Mouse (Mus musculus): Measurements from ENCODE around the gene Ckap2. TPM values are rescaled to one million over a fixed set of nuclear protein-coding genes. Genes with fewer than 3 reads are reported as not detected.
A peak's percentile ranks its signal among the peaks of the same experiment; 100 is the strongest.

Gene Ckap2
- 10 to 100 TPM in 1 of 2 experiments, 1 to 10 TPM in 1; 8.7 to 10.1 TPM for total RNA-seq (2021)
- long read RNA-seq, experiment 1, partial matches to known transcripts, result 1 of 8 reads
- long read RNA-seq, experiment 1, other reads (novel, unspliced or antisense), result 3 of 8 reads
- long read RNA-seq, experiment 2, transcript Ckap2-201 (9 exons, 2,593 nt), result major isoform, 9 of 9 reads
- long read RNA-seq, experiment 2, partial matches to known transcripts, result 0 of 9 reads
- long read RNA-seq, experiment 2, other reads (novel, unspliced or antisense), result 0 of 9 reads

DNA sequence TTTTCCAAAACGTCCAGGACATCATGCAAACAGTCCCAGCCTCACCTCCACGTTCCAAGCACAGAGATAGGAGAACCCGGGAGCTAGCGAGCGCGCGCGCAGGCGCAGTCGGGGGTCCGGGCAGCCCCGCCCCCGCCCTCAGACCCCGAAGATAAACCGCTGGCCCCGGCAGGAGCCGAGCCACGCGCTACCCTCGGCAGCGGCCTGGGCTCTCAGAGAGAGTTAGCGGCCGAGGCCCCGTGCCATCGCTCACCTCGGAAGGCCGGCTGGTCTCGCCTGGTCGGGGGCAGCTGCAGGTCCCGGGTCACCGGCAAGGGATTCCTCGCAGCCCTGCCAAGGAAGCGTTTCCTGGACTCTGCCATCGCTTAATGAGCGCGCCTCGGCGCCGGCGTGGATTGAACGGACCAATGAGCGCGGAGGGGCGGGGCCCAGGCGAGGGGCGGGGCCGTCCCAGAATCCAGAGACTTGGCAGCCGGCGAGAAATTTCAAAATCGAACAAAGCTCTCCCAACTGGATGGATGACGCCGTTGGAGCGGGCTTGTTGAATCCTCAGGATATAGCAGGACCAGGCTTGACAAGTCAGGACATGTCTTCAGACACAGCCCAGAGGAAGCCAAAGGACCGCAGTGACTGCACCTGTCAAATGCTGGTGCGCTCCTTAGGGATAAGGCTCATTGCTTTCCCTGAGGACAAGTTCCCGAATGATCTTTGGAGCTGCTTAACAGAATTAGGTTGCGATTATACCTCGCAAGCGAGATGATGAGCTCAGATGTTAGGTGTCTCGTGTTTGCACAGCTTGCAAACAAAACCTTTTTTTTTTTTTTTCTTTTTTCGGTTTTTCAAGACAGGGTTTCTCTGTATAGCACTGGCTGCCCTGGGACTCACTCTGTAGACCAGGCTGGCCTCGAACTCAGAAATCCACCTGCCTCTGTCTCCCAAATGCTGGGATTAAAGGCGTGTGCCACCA lies at the start of gene Ckap2:
TSS of gene Ckap2 (minus strand) at position 389 of the 967 bp plus-strand sequence.
- DNase-seq, result peak; percentile 93

DNA sequence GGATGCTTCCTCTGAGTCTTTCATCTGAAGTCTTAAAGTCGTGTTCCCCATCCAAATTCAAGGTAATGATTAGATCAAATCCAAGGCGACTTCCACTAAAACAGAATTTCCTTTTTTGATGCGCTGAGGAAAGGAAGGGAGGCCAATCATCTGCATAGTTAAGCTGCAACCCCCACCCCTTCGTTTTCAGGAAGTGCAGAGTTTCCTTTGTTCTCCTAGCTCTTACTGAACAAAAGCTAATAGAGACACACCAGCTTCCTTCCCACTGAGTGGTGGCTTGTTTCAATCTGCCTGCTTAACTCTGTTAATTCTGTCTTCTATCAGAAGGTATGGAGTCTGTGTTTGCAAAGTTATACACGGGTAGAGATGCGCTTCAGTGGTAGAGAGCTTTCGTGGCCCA lies 43.0 kb upstream of the Ckap2 start:
- no peak for DNase-seq

DNA sequence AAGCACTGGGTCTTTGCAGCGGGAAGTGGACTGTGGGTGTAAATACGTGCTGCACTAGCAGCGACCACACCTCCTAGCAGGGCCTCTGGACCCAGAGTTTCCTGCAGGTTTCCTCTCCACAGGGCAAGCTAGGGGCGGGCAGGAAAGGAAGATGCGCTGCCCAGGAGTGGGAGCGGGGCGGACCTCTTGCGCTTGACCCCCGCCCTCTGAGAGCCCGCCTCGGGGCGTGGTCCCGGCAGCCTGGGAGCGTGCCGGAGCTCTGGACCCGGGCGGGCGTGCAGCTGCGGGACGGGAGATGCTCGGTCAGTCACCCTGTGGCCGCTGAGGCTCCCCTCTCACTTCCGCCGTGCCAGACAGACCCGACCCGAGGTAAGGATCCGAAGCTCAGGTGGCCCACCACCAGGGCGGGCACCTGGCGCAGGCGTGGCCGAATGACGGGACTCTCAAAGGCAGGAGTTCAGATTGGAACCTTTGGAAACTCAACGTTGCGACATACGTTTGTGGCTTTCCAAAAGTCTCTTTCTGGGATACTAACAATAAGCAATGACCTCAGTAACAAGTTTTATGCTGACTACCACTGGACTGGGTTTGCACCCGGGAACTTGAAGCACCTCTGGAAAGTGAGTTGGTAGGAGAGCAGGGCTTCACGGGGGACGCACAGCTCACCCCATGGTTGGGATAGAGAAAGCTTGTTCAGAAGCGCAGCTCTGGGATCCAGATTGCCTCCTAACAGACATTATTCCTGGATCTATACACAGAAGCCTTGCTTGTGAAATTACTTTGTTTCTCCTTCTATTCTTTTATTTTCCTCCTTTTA lies 41.6 kb upstream of the Ckap2 start, which contains the start of gene Thsd1:
TSS of gene Thsd1 (plus strand) at position 253 of the 817 bp plus-strand sequence.
- peak; percentile 69 for DNase-seq

DNA sequence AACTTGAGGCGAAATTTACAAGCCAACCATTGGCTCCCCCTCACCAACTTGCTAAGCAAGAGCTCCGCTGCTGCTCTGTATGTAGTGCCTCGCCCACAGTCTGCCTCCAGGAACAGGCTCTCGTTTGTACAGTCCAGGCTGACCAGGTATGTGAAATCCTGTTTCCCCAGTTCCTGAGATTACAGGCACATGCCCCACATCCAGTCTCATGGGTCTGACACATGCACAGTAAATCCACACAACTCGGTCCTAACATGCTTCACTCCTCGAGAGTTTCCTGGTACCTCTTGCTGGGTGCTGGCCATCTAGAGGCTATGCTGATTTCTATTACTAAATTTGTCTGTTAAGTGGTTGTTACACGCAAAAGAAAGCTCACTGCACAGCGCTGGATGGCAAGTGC lies 40.7 kb upstream of the Ckap2 start:
- no peak for DNase-seq

DNA sequence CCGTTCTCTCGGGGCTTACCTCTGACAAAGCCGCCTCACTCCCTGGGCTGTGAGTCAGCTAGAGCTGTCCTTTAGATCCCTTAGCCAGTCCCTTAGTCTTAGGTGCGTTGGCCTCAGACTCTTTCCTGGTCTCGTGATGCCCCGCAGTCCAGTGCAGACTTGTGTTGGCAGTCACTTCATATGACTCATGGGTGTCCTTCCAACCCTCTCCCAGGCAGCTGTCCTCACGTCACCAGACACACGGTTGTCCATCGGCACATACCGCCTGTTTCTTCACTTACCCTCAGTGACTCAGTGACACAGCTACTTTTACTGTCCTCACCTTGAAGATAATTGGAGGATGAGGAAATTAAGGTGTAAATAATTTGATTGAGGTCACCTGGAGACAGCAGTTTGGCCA lies 29.2 kb upstream of the Ckap2 start:
- no peak for DNase-seq

DNA sequence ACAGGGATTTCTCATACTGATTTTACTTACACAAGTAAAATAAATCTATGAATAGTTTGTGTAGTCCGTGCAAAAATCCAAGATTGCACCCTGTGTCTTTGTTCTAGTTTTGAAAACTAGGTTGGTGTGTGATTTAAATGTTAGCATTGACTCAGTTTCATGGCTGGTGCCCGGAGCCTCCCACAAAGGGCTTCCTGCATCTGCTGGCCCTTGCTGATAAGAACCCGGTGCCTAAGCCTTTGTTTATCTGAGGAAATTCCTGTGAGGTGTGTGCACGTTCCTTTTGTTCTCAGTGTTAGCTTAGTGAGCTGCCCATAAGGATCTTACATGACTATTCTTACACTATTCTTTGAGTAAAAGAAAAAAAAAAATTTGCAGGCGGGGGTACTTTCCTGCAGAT lies 23.4 kb upstream of the Ckap2 start:
- DNase-seq, result no peak

DNA sequence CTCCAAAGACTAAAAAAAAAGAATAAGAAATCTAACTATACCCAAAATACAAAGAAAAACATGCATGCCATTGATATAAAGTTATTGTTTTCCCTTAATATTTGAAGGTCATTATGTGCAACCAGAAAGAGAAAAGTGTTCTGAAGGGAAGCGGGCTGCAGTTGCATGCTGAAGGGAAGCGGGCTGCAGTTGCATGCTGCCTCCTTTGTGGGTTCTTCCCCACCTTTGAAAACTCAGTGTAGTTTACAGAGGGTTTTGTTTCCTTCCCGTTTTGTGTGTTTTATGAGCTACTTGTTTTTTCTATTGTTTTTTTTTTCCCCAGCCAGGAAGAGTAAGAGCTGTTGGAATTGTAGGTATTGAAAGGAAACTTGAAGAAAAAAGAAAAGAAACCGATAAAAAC lies 21.9 kb upstream of the Ckap2 start:
- DNase-seq, result no peak

DNA sequence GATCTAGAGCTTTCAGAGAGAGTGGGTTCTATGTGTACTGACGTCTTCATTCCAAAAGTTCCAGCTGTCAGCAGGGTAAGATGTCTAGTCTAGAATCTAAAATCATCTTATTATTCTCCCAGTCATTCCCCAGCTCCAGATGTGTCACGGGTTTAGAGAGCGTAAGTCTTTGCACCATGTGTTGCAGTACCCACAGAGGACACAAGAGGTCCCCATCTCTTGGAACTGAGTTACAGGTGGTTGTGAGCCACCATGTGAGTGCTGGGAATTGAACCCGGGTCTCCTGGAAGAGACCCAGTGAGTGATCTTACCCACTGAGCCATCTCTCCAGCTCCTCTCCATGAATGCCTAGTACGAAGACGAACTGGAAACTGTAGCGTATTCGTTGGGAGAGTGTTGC lies 13.9 kb upstream of the Ckap2 start:
- no peak for DNase-seq

DNA sequence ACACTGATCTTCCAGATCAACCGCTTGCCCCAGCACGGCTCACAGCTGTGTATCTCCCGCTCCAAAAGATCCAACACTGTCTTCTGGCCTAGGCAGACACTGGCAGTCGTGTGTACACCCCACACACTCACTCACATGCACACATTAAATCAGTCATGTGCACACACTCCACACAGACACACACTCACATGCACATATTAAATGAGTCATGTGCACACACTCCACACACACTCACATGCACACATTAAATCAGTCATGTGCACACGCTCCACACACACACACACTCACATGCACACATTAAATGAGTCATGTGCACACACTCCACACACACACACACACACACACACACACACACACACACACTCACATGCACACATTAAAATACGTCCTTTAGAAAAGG lies 12.3 kb upstream of the Ckap2 start:
- DNase-seq, result no peak

DNA sequence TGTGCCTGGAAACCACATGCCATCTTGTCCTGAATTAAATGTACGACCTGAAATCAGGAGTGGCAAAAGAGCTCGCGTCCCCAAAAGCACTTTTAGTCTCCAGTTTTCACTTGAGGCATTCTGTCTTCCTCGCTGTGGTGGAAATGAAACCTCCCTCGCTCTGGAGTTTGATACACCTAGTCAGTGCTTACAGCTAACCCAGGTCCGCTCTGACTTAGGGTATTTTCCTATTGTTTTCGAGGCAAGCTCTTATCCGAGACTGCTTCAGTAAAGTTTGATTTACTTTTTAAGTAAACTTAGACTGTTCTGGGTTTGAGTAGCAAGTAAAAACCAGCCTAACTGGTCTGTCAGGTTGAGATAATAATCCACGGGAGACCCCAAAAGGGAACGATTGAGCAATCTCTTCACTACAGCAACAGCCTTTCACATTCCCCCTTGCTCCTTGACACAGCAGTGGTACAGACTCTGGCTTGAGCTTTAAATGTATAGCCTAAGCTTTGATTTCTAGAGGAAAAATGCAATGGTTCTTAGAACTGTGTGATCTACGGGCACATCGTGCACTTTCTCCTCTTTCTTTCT lies 7.9 kb upstream of the Ckap2 start:
- DNase-seq, result no peak

DNA sequence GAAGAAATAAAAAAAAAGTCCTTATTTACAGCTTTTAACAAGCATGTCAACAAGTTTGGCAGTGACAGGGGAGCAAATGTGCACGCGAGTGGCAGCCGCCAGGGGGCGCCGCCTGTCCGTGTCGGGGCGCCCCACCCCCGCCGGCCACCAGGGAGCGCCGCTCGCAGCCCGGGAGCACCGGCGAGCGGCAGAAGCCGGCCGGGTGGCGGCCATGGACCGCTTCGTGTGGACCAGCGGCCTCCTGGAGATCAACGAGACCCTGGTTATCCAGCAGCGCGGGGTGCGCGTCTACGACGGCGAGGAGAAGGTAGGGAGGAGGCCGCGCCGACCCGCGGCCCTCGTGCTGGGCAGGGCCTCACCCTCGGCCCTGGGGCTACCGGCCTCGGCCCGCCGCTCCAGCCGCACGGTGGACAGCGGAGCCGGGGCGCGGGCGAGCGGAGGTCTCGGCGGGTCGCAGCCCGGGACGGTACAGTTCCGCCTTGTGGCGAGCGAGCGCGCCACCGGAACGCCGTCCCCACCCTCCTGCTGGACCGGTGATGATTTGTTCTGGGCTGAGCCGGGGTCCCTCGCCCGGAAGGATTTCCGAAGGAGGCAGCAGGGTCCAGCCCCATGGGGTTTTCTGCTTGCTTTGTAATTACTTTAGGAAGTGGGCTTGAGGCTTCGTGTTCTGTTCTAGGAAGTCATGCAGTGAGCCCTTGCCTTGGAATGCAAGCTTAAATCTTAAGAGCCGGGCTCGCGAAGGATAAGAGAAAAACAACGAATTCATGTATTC lies 7.2 kb upstream of the Ckap2 start, which contains the start of gene Vps36:
TSS of gene Vps36 (plus strand) at position 150 of the 772 bp plus-strand sequence.
- DNase-seq, result peak; percentile 94

DNA sequence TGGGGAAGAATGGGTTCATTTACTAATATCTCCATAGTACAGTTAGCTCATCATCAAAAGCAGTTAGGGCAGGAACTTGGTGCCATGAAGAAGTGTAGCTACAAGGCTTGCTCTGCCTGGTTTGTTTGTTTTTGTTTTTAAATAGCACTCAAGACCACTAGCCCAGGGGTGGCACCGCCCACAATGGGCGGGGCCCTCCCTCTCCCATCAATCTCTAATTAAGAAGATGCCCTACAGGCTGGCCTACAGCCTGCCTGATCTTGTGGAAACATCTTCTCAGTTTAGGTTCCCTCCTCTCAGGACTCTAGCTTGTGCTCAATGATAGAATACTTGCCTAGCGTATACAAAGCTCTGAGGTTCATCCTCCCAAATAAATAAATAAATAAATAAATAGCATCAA lies 735 bp downstream of the Ckap2 start:
- no peak for DNase-seq

DNA sequence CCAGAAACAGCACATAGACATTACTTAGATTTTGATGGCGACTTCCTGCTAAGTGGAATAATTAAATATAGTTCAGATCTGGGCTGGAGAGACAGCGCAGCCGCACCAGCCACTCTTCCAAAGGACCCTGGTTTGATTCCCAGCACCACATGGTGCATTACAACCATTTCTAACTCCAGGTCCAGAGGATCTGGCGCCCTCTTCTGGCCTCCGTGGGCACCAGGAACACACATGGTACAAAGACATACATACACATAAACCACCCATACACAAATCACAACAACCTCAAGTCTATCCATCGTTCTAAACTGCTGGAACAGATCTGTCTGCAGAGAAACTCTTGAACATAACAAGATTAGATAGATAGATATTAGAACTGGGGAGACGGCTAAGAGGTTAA lies 9.7 kb downstream of the Ckap2 start:
- DNase-seq, result no peak

DNA sequence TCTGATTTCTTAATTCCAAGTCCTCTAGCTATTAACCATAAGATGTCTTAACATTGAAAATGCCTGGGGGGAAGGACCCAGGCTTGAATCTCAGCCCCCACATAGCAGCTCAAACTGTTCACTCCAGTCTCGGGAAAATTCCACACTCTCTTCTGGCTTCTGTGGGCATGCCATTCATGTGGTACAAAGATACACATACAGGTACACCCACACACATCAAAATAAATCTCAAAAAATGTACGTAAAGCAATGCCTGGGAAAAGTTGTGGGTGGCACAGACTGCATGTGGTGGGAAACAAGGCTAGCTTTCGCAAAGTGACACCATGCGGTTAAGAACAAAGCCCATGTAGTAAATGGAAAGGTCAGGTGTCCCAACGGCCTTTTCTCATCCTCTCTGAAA lies 16.5 kb downstream of the Ckap2 start:
- DNase-seq, result no peak

DNA sequence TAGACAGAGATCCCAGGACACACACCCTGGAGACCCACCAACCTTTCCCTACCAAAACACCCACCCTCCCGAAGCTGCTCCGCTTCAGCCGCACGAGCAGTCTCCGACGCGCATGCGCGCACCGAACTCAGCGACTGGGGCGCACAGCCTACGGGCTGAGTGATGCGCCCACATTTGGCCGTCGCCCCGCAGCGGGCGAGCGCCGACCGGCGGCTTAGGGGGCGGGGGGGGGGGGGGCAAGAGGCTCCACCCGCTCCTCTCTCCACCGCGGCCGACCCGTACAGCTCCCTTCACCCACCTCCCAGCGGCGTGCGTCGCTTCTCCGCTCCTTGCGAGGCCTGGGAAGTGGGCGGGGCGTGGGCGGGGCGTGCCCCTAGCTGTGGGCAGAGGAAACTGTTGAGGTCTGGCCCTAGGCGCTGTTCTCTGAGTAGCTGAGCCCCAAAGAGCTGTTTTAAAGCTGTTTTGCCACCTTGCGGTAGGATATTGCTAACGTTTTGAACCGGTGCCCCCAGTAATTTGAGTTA lies 19.5 kb downstream of the Ckap2 start, which contains the start of gene Nek3:
TSS of gene Nek3 (minus strand) at position 356 of the 524 bp plus-strand sequence.
- DNase-seq, result peak; percentile 89

DNA sequence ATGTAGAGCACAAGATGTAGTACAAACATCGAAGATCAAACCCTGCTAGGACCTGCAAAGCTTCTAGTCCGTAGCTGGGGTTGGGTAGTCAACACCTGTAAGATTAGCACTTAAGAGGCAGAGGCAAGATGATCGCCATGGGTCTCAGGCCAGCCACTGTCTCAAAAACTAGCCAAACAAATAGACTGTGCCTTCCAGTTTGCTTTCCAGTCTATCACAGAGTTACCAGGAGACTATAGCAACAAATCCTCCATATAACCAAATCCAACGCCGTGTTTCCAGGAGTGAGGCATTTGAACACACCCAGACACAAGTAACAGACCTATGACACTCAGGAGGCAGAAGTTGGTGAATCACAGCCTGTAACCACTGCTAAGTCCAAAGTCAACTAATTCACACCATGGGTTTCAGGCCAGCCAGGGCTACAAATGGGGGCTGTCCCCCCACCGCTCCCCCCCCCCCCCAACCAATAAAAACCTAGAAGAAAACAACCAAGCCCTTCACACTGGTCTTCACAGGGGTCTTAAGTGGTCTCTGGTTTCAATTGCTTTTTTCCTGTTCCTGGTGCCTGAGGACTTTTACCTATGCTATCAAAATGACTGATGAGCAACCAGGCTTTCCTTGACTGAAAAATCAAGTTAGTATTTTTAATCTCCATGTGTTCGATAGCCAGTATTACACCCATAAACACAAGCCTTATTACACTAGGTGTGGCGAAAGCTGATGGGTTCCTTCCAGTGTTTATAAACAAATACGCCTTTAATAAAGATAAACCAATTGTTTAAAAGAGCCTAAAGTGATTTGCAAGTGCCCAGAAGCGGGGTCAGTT lies 20.2 kb downstream of the Ckap2 start:
- no peak for DNase-seq

DNA sequence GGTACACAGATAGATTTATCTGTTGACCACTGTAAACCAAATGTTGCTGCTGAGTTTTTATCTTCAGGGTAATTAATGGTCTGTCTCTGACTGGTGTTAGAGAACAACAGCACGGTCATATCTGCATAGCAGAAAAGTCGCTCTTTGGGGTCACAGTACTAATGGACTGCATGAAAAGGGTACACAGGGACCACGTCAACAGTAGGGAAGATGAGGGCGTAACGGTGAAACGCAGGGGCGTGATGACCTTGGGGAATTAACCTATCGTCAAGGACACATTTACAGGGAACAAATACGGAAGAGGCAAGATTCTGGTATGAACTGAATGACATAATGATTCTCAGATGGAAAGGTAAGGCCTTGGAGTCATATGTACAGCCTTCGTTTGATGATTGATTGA lies 21.2 kb downstream of the Ckap2 start:
- no peak for DNase-seq

DNA sequence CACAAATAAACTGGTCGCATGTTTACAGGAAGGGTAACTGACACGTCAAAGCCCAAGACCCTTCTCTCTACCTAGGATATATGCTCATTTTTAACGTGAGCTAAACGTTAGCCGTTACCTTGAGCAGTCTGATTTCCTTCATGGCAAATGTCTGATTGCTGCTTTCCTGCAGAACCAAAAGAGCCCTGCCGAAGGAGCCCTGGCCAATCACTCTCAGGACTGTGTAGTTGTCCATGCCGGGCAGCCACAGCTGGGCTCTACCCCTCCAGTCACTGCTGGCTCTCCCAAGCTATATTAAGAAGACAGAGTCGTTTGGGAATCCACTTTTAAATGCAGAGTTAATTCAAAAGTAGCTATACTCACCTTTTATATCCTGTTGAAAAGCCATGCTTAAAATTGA lies 23.4 kb downstream of the Ckap2 start:
- DNase-seq, result no peak

DNA sequence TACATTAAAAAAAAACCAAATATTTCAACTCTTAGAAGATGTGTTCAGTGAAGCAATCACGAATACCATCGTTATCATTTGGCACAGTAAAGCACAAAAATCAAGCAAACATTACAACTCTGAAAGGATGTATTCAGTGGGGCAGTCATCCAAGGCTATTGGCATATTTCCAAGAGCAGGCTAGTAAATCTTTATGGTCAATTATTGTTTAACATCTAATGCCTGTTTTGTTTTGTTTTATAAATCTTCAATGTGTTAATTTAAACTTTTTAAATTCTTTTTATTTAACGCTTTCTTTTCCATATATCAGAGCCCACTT lies 35.3 kb downstream of the Ckap2 start:
- no peak for DNase-seq

DNA sequence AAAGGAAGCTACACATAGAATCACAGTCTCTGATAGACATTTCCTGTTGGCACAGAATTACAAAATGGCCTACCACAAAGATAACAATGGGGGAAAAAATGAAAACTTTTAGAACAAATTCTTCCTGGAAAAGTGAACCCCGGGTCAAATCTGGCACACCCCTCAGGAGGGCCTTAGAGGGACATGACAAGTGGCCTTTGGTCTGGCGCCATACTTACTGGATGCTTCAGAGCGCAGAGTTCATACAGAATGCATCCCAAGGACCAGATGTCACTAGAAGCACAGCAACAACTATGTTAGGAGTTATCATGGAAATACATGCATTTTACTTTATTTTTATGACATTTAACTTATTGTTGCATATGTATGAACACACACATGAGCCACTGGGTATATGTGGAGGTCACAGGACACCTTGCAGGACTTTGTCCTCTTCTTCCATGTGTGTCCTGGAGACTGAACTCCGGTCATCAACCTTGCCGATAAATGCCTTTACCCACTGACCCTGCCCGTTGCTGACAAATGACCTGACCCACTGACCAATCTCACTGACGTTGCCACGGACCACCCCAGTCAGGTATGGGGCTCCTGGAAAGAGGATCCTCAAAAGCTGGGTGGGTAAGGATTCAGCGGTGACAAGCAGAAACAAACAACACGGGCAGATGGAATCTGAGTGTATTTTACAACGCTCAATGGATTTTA lies 35.8 kb downstream of the Ckap2 start:
- no peak for DNase-seq
